ENCODE assay signal across 12 mouse cellular contexts in the genomic region with DNA sequence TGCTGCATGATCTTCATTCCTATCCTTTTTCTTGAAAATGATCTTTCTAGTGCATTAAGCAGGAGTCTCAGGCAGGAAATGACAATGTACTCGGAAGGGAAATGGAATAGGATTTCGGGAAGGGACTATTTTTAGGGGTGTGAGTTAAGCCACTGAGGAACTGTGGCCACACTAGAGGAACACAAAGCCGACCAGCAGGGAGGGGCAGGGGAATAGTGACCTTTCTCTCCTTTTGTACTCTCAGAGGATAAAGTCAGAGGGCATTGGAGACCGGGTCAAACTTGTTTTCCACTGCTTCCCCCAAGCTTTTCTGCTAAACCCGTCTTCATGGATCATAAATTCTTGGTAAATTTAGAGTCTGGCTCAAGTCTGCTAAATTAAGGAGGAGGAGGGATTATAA. TPM values are rescaled to one million over a fixed set of nuclear protein-coding genes. Genes with fewer than 3 reads are reported as not detected.
DNase-seq lines count a peak whose midpoint lies in the region; ATAC-seq and TF ChIP-seq lines count a peak whose summit lies in the region.
"Had no signal": no experiment of that assay in that cellular context is flagged by ENCODE, and none has a peak within 500 bp of the region (broad histone marks: within the 10 kb centered on the region; RNA-seq: fewer than 3 reads in every experiment).

No protein-coding gene starts in this region.

- H3K4me1 ChIP-seq in E14TG2a.4 (replicated peaks; ENCODE audit: low read depth, low read length): peaks cover 86% of the 10 kb centered on the region
- peaks cover 11% of the 10 kb centered on the region for H3K4me1 ChIP-seq in heart, embryonic 10.5 days
- H3K4me1 ChIP-seq in kidney, embryonic 14.5 days (ENCODE audit: control insufficient read depth, insufficient read depth, low read length): no peaks in the 10 kb centered on the region

- peak; percentile 30 for DNase-seq in embryo, embryonic 10 days (ENCODE audit: low spot score)
- no peak for DNase-seq in embryo, embryonic 9.5 days (ENCODE audit: extremely low spot score)
- DNase-seq in heart, embryonic 10.5 days (ENCODE audit: low spot score): no peak
- DNase-seq in right cerebral cortex, postnatal 10 days (ENCODE audit: low spot score in 2 of 2): no peak
- no peak for DNase-seq in ovary, postnatal 14 days (ENCODE audit: low spot score)
- DNase-seq in frontal cortex, postnatal 14 days (ENCODE audit: low spot score in 2 of 2): no peak
- DNase-seq: cerebellum, adult 11 months; layer of hippocampus, postnatal 36 days; lung, embryonic 14.5 days had no signal

- no peaks in the 10 kb centered on the region for H3K9me3 ChIP-seq in E14TG2a.4 (ENCODE audit: low read length)
- H3K9me3 ChIP-seq in heart, embryonic 10.5 days: no peaks in the 10 kb centered on the region
- H3K9me3 ChIP-seq in kidney, embryonic 14.5 days (ENCODE audit: control insufficient read depth, low read length): no peaks in the 10 kb centered on the region
- H3K9me3 ChIP-seq: hindbrain, embryonic 10.5 days had no signal

- 27% methylated on average over 5 of the region's 5 CpGs for WGBS in heart, embryonic 10.5 days
- WGBS in kidney, embryonic 14.5 days: 9% methylated on average over 5 of the region's 5 CpGs

- H3K27ac ChIP-seq in heart, embryonic 10.5 days: peak overlapping the region; percentile 37; the same call in 1 of the 2 replicates
- H3K27ac ChIP-seq in kidney, embryonic 14.5 days (ENCODE audit: low read depth, low read length): peak overlapping the region; percentile 47; the same call in 1 of the 2 replicates
- H3K27ac ChIP-seq: hindbrain, embryonic 10.5 days had no signal

- no peaks in the 10 kb centered on the region for H3K27me3 ChIP-seq in E14TG2a.4 (ENCODE audit: insufficient read depth, low read length)
- no peaks in the 10 kb centered on the region for H3K27me3 ChIP-seq in heart, embryonic 10.5 days (ENCODE audit: insufficient read depth, poor library complexity, severe bottlenecking)
- no peaks in the 10 kb centered on the region for H3K27me3 ChIP-seq in kidney, embryonic 14.5 days (ENCODE audit: control insufficient read depth, insufficient read depth, low read length)

- H3K4me3 ChIP-seq in E14TG2a.4 (replicated peaks; ENCODE audit: low read length): peak overlapping the region; percentile 60
- H3K4me3 ChIP-seq in heart, embryonic 10.5 days: no peak overlapping the region
- H3K4me3 ChIP-seq in kidney, embryonic 14.5 days (ENCODE audit: low read length): no peak overlapping the region
- H3K4me3 ChIP-seq: hindbrain, embryonic 10.5 days had no signal

- no peak for TF ChIP-seq CTCF in E14TG2a.4 (conservative IDR thresholded peaks at IDR 0.05; ENCODE audit: low read length)

- no peak overlapping the region for H3K9ac ChIP-seq in kidney, embryonic 14.5 days (ENCODE audit: low read depth, low read length)
- H3K9ac ChIP-seq: lung, embryonic 14.5 days had no signal

- no peaks in the 10 kb centered on the region for H3K36me3 ChIP-seq in E14TG2a.4 (ENCODE audit: insufficient read depth, low read length)
- H3K36me3 ChIP-seq in heart, embryonic 10.5 days: no peaks in the 10 kb centered on the region
- H3K36me3 ChIP-seq in kidney, embryonic 14.5 days (ENCODE audit: control insufficient read depth, insufficient read depth, low read length): no peaks in the 10 kb centered on the region
- H3K36me3 ChIP-seq: hindbrain, embryonic 10.5 days had no signal

- H3K4me2 ChIP-seq in kidney, embryonic 14.5 days (replicated peaks; ENCODE audit: low read depth, low read length): 0 out of 2 replicates have a peak overlapping the region, but pooled peaks have one; percentile 17
- H3K4me2 ChIP-seq: lung, embryonic 14.5 days had no signal

- ATAC-seq in kidney, embryonic 14.5 days (ENCODE audit: low FRiP score, low TSS enrichment): no peak; the same call in 1 of the 2 replicates

RNA-seq across cellular contexts. Expression of a gene that starts 5.5 kb away (rescaled TPM):
- 88.2 and 111 TPM in 2 replicates for polyA plus RNA-seq in heart, embryonic 10.5 days (2016; fragmentation: Nextera tagmentation; extraction: Ambion mirVana)
- 28.8 and 40.5 TPM in 2 replicates for polyA plus RNA-seq in kidney, embryonic 14.5 days (2014; fragmentation: Nextera tagmentation; extraction: Ambion mirVana)
